Comparison of ENCODE assay signal across 7 mouse cellular contexts in the genomic region with DNA sequence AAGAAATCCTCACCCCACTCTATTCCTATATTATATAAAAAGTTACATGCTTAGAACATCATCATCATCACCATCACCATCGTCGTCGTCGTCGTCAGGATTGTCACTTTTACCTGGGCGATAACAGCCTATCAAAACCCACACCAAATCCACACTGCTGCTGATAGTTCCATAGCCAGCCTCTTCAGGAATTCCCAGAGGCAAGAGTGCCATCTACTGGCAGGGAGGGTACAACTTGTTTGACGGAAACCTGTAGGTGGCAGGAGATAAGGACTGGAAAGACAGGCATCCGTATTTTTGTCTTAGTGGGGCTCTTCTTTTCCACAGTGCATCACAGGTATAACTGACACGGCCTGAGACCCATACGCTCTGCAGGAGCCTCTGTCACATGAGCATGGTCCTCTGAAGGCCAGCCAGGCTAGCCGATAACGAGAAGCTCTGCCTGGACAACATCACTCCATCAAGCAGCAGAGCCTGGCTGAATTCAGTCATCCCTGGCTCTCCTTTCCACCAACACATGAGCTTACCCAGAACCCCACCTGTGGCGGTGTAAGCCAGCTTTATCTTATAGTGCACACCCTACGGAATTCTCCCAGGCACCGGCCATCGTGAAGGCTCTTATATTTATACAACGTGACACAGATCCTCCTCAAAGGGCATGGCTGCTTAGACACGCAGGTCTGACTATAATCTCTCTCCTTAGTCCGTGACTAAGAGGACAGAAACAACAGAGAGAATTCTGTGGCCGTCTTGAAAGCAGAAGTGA. TPM values are rescaled to one million over a fixed set of nuclear protein-coding genes. Genes with fewer than 3 reads are reported as not detected.
DNase-seq lines count a peak whose midpoint lies in the region; ATAC-seq and TF ChIP-seq lines count a peak whose summit lies in the region.

No protein-coding gene starts in this region.

- H3K4me1 ChIP-seq in cortical plate, adult 2 months (ENCODE audit: control insufficient read depth, insufficient read depth, low read length): no peaks in the 10 kb centered on the region
- peaks cover 28% of the 10 kb centered on the region for H3K4me1 ChIP-seq in midbrain, embryonic 15.5 days

- no peaks in the 10 kb centered on the region for H3K9me3 ChIP-seq in midbrain, embryonic 15.5 days

- peak overlapping the region; percentile 35; the same call in 1 of the 2 replicates for H3K9ac ChIP-seq in midbrain, embryonic 15.5 days

- H3K4me2 ChIP-seq in midbrain, embryonic 15.5 days: peak overlapping the region; percentile 59

- TF ChIP-seq POLR2A in cortical plate, adult 2 months (IDR thresholded peaks at IDR 0.05; ENCODE audit: extremely low read depth, insufficient read depth, low read length): no peak

- intact Hi-C loops in gastrocnemius, postnatal 14 days (cut with DNase I; ENCODE audit: low total_unique reads): loop anchor here (2.0 to 10.0 kb wide), 3 partner anchors 134 to 267 kb away; no protein-coding TSS in a partner anchor
- intact Hi-C loops in left cerebral cortex, postnatal 25 days (cut with DNase I): loop anchor here (1.0 to 2.0 kb wide), 2 partner anchors 135 to 264 kb away; no protein-coding TSS in a partner anchor

- TF ChIP-seq CTCF in cortical plate, adult 2 months (IDR thresholded peaks at IDR 0.05; ENCODE audit: extremely low read depth, insufficient read depth, low read length): peak; percentile 94

- peak overlapping the region; percentile 92 for H3K4me3 ChIP-seq in cortical plate, adult 2 months (ENCODE audit: insufficient read depth, low read length)
- peak overlapping the region; percentile 53 for H3K4me3 ChIP-seq in midbrain, embryonic 15.5 days

- no peak overlapping the region for H3K27ac ChIP-seq in cortical plate, adult 2 months (ENCODE audit: insufficient read depth, low read length)
- peak overlapping the region; percentile 58; the same call in 1 of the 2 replicates for H3K27ac ChIP-seq in midbrain, embryonic 15.5 days

- 0 out of 2 replicates have a peak, but pooled peaks cover 4% of the 10 kb centered on the region for H3K27me3 ChIP-seq in midbrain, embryonic 15.5 days (replicated peaks)

- peak; percentile 69 for DNase-seq in adrenal gland, adult 8-10 months
- peak; percentile 52 for DNase-seq in gastrocnemius, postnatal 14 days
- peak; percentile 62 for DNase-seq in induced T-regulatory cell, adult 2 months (ENCODE audit: low read depth)
- DNase-seq in left cerebral cortex, postnatal 25 days (ENCODE audit: low spot score in 2 of 2): peak; percentile 87 to 93
- DNase-seq in spleen, postnatal 36 days (ENCODE audit: low spot score in 2 of 2): peak; percentile 60 to 64

- 8% methylated on average over 20 of the region's 20 CpGs for WGBS in midbrain, embryonic 15.5 days

- no peaks in the 10 kb centered on the region for H3K36me3 ChIP-seq in midbrain, embryonic 15.5 days (replicated peaks)

- ATAC-seq in midbrain, embryonic 15.5 days (replicated peaks): peak; percentile 37; the same call in 1 of the 2 replicates

RNA-seq across cellular contexts. Expression of a gene that starts 2.5 kb away (rescaled TPM):
- total RNA-seq in adrenal gland, adult 8-10 months (2022): 1 to 10 TPM; 3.8 to 6.5 (median 5.1) TPM
- 21.4 and 23.3 TPM in 2 replicates for polyA plus RNA-seq in cortical plate, adult 2 months (2012; rRNA removed)
- under 1 TPM; 0.07 to 0.29 TPM for total RNA-seq in gastrocnemius, postnatal 14 days (2021)
- total RNA-seq in left cerebral cortex, postnatal 25 days (2021): 10 to 100 TPM; 30.4 to 31.4 TPM
- polyA plus RNA-seq in midbrain, embryonic 15.5 days (2015; fragmentation: Nextera tagmentation; extraction: Ambion mirVana): 28.5 and 33.0 TPM in 2 replicates

Comparison
In these comparisons a context has a peak if more than half of its experiments do, and no peak if none do; other contexts are left out.
1. RNA of a gene that starts 2.5 kb away (total RNA-seq): 30.4 to 31.4 TPM in left cerebral cortex, postnatal 25 days; 3.8 to 6.5 TPM in adrenal gland, adult 8-10 months and 0.07 to 0.29 TPM in gastrocnemius, postnatal 14 days; every median in the first group is over 4 times any median in the second.
2. Peak in every context shown above with its lines, with median percentiles within 50 percentile points of each other: DNase-seq.